ENCODE assay signal across 8 mouse cellular contexts in the genomic region with DNA sequence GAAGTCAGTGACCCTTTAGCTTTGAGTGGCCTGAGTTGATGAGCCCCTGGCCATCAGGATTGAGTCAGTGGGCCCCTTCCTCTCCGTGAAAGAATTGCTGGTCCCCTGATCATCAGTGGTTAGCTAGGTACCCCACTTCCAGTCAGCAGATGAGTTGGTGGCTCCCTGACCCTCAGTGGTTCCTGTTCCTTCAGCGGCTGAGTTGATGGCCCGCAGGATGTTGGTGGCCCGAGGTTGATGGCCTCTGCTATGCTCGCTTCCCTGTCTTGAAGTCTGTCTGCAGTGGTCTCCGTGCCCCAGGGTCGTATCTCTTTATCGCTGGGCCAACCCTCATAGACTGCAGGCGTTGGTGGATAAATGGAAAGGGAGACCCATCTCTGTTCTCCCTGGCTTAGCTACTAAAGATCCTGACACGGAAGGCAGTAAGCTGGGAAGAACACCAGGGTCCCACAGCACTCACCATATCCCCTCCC. TPM values are rescaled to one million over a fixed set of nuclear protein-coding genes. Genes with fewer than 3 reads are reported as not detected.
DNase-seq lines count a peak whose midpoint lies in the region; ATAC-seq and TF ChIP-seq lines count a peak whose summit lies in the region.

No protein-coding gene starts in this region.

- peak overlapping the region; percentile 93 for H3K27ac ChIP-seq in heart, embryonic 10.5 days
- no peak overlapping the region for H3K27ac ChIP-seq in thymus, adult 2 months (ENCODE audit: control insufficient read depth, insufficient read depth, low read length)
- no peak overlapping the region for H3K27ac ChIP-seq in limb, embryonic 11.5 days (replicated peaks; ENCODE audit: low read depth, low read length)
- peak overlapping the region; percentile 84 for H3K27ac ChIP-seq in neural tube, embryonic 15.5 days (replicated peaks)

- no peaks in the 10 kb centered on the region for H3K9me3 ChIP-seq in heart, embryonic 10.5 days
- no peaks in the 10 kb centered on the region for H3K9me3 ChIP-seq in limb, embryonic 11.5 days (ENCODE audit: control insufficient read depth, low read length)
- no peaks in the 10 kb centered on the region for H3K9me3 ChIP-seq in neural tube, embryonic 15.5 days (replicated peaks)

- H3K27me3 ChIP-seq in heart, embryonic 10.5 days (ENCODE audit: insufficient read depth, poor library complexity, severe bottlenecking), result no peaks in the 10 kb centered on the region
- H3K27me3 ChIP-seq in thymus, adult 2 months (ENCODE audit: control insufficient read depth, insufficient read depth, low read length), result no peaks in the 10 kb centered on the region
- H3K27me3 ChIP-seq in limb, embryonic 11.5 days (ENCODE audit: control insufficient read depth, insufficient read depth, low read length), result no peaks in the 10 kb centered on the region
- no peaks in the 10 kb centered on the region for H3K27me3 ChIP-seq in neural tube, embryonic 15.5 days (replicated peaks)

- 4% methylated on average over 10 of the region's 10 CpGs for WGBS in heart, embryonic 10.5 days
- WGBS in thymus, adult 2 months, result 3% methylated on average over 10 of the region's 10 CpGs
- WGBS in limb, embryonic 11.5 days, result 3% methylated on average over 10 of the region's 10 CpGs
- 2% methylated on average over 10 of the region's 10 CpGs for WGBS in neural tube, embryonic 15.5 days

- no peak for TF ChIP-seq CTCF in thymus, adult 2 months (IDR thresholded peaks at IDR 0.05; ENCODE audit: borderline replicate concordance, control insufficient read depth, extremely low read depth, insufficient read depth, low read length, poor library complexity)

- no peak for ATAC-seq in limb, embryonic 11.5 days (ENCODE audit: insufficient number of reproducible peaks, low FRiP score, low TSS enrichment, low read depth)
- no peak for ATAC-seq in neural tube, embryonic 15.5 days (ENCODE audit: low FRiP score)

- H3K4me1 ChIP-seq in heart, embryonic 10.5 days, result peaks cover 9% of the 10 kb centered on the region; the same call in 1 of the 2 replicates
- peaks cover 7% of the 10 kb centered on the region for H3K4me1 ChIP-seq in thymus, adult 2 months (replicated peaks; ENCODE audit: control insufficient read depth, insufficient read depth, low read length)
- H3K4me1 ChIP-seq in limb, embryonic 11.5 days (ENCODE audit: control insufficient read depth, insufficient read depth, low read length), result peaks cover 3% of the 10 kb centered on the region; the same call in 1 of the 2 replicates
- peaks cover 11% of the 10 kb centered on the region for H3K4me1 ChIP-seq in neural tube, embryonic 15.5 days

- no peaks in the 10 kb centered on the region for H3K36me3 ChIP-seq in heart, embryonic 10.5 days
- no peaks in the 10 kb centered on the region for H3K36me3 ChIP-seq in thymus, adult 2 months (ENCODE audit: control insufficient read depth, insufficient read depth, low read length)
- no peaks in the 10 kb centered on the region for H3K36me3 ChIP-seq in limb, embryonic 11.5 days (ENCODE audit: control insufficient read depth, insufficient read depth, low read length)
- H3K36me3 ChIP-seq in neural tube, embryonic 15.5 days, result no peaks in the 10 kb centered on the region

- peak overlapping the region; percentile 77 for H3K4me3 ChIP-seq in heart, embryonic 10.5 days
- H3K4me3 ChIP-seq in thymus, adult 2 months (ENCODE audit: control insufficient read depth, insufficient read depth, low read length), result peak overlapping the region; percentile 82
- peak overlapping the region; percentile 78 for H3K4me3 ChIP-seq in limb, embryonic 11.5 days (ENCODE audit: low read depth, low read length)
- H3K4me3 ChIP-seq in neural tube, embryonic 15.5 days (replicated peaks), result peak overlapping the region; percentile 60

- DNase-seq in heart, embryonic 10.5 days (ENCODE audit: low spot score), result no peak
- DNase-seq in heart, adult 8-10 months (ENCODE audit: low spot score), result no peak
- DNase-seq in thymus, adult 2 months, result no peak
- no peak for DNase-seq in thymus, postnatal 25 days
- DNase-seq in limb, embryonic 11.5 days (ENCODE audit: low spot score), result no peak
- DNase-seq in frontal cortex, postnatal 25 days (ENCODE audit: low spot score in 2 of 2), result no peak
- DNase-seq in adrenal gland, postnatal 4 days (ENCODE audit: low spot score in 2 of 2), result no peak

- H3K9ac ChIP-seq in limb, embryonic 11.5 days (ENCODE audit: low read length), result peak overlapping the region; percentile 61
- H3K9ac ChIP-seq in neural tube, embryonic 15.5 days (replicated peaks), result peak overlapping the region; percentile 81

- H3K4me2 ChIP-seq in limb, embryonic 11.5 days (ENCODE audit: low read depth, severe bottlenecking), result peak overlapping the region; percentile 61
- peak overlapping the region; percentile 77 for H3K4me2 ChIP-seq in neural tube, embryonic 15.5 days

- TF ChIP-seq POLR2A in thymus, adult 2 months (IDR thresholded peaks at IDR 0.05; ENCODE audit: control insufficient read depth, extremely low read depth, insufficient read depth, low read length, poor library complexity), result no peak

RNA-seq across cellular contexts. Expression of gene Bbs12, which starts 0.4 kb away (rescaled TPM):
- 5.9 and 7.7 TPM in 2 replicates for polyA plus RNA-seq in heart, embryonic 10.5 days (2016; fragmentation: Nextera tagmentation; extraction: Ambion mirVana)
- 1 to 10 TPM in 3 of 4 experiments, under 1 TPM in 1; 0.52 to 1.2 (median 1.1) TPM for total RNA-seq in heart, adult 8-10 months (2022)
- polyA plus RNA-seq in thymus, adult 2 months (2012; rRNA removed), result 1.2 and 1.5 TPM in 2 replicates
- polyA plus RNA-seq in limb, embryonic 11.5 days (2014; fragmentation: Nextera tagmentation; extraction: Ambion mirVana), result 8.6 and 11.8 TPM in 2 replicates
- polyA plus RNA-seq in neural tube, embryonic 15.5 days (2015; fragmentation: Nextera tagmentation; extraction: Ambion mirVana), result 4.4 and 4.7 TPM in 2 replicates
- 1 to 10 TPM; 6.0 TPM for total RNA-seq in adrenal gland, postnatal 4 days (2021)

RNA-seq across cellular contexts. Expression of gene Cetn4, which starts 0.6 kb away (rescaled TPM):
- polyA plus RNA-seq in heart, embryonic 10.5 days (2016; fragmentation: Nextera tagmentation; extraction: Ambion mirVana), result 0.80 and 1.1 TPM in 2 replicates
- total RNA-seq in heart, adult 8-10 months (2022), result 1 to 10 TPM in 1 of 4 experiments, under 1 TPM in 3; 0.52 to 1.1 (median 0.61) TPM
- 0.09 and 0.33 TPM in 2 replicates for polyA plus RNA-seq in thymus, adult 2 months (2012; rRNA removed)
- 2.0 and 2.8 TPM in 2 replicates for polyA plus RNA-seq in limb, embryonic 11.5 days (2014; fragmentation: Nextera tagmentation; extraction: Ambion mirVana)
- polyA plus RNA-seq in neural tube, embryonic 15.5 days (2015; fragmentation: Nextera tagmentation; extraction: Ambion mirVana), result 3.3 and 3.6 TPM in 2 replicates
- total RNA-seq in adrenal gland, postnatal 4 days (2021), result 1 to 10 TPM; 4.4 to 5.3 TPM

RNA-seq across cellular contexts. Expression of gene Fgf2, which starts 36.2 kb away (rescaled TPM):
- 0.50 and 0.92 TPM in 2 replicates for polyA plus RNA-seq in heart, embryonic 10.5 days (2016; fragmentation: Nextera tagmentation; extraction: Ambion mirVana)
- total RNA-seq in heart, adult 8-10 months (2022), result 10 to 100 TPM in 2 of 4 experiments, 1 to 10 TPM in 2; 9.2 to 15.7 (median 12.1) TPM
- 0.45 and 0.66 TPM in 2 replicates for polyA plus RNA-seq in thymus, adult 2 months (2012; rRNA removed)
- 1.3 and 1.7 TPM in 2 replicates for polyA plus RNA-seq in limb, embryonic 11.5 days (2014; fragmentation: Nextera tagmentation; extraction: Ambion mirVana)
- polyA plus RNA-seq in neural tube, embryonic 15.5 days (2015; fragmentation: Nextera tagmentation; extraction: Ambion mirVana), result 0.63 and 1.1 TPM in 2 replicates
- total RNA-seq in adrenal gland, postnatal 4 days (2021), result 1 to 10 TPM; 5.0 to 7.1 TPM

Comparison
In these comparisons a context has a peak if more than half of its experiments do, and no peak if none do; other contexts are left out.
1. H3K27ac ChIP-seq: peak in heart, embryonic 10.5 days (single experiment) and neural tube, embryonic 15.5 days (single experiment); none in thymus, adult 2 months (single experiment) and limb, embryonic 11.5 days (single experiment).
2. Peak in every context shown above with its lines, with median percentiles within 50 percentile points of each other: H3K4me3 ChIP-seq.